Mouse (Mus musculus): Measurements from ENCODE around the gene Apaf1. TPM values are rescaled to one million over a fixed set of nuclear protein-coding genes. Genes with fewer than 3 reads are reported as not detected.

Gene Apaf1
- polyA plus RNA-seq, 1 experiment from 2014 or later: 29.1 TPM

DNA sequence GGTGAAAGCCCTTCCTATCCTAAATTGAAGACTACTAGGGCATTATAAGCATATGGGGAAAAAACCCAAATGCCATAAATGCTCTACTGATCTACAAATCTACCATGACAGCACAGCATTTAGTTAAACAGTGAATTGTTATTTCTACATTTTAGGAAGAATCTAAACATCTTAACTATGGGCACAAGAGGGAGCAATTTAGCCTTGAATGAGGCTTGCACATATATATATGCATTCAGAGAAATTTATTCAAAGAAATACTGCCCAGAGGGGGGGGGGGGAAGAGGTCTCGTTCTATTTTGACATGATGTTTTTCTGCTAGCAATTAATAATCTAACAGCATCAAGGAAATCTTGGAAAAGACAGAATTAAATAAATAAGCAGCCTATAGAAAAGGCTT is 10.8 kb downstream of the Apaf1 start:
- 0 out of 2 replicates have a peak, but pooled peaks cover 2% of the 10 kb centered on the region for H3K36me3 ChIP-seq (ENCODE audit: control insufficient read depth, insufficient read depth, low read length)
- WGBS: 69% methylated on average over 1 of the region's 1 CpGs

DNA sequence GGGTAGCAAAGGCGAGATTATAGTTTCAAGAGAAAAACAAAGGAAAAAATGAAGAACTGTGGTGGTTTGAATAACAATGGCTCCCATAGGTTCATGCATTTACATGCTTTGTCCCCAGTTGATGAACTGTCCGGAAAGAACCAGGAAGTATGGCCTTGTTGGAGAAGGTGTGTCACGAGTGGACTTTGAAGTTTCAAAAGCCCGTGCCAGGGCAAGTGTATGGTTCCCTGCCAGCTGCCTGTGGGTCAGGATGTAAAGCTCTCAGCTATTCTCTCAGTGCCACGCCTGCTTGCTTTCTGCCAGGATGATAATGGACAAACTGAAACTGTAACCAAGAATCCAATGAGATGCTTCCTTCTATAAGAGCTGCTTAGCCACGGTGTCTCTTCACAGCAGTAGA is 20.2 kb downstream of the Apaf1 start:
- H3K9ac ChIP-seq (ENCODE audit: low read length): no peak overlapping the region
- no peak overlapping the region for H3K27ac ChIP-seq (replicated peaks; ENCODE audit: low read depth, low read length)
- no peaks in the 10 kb centered on the region for H3K4me1 ChIP-seq (ENCODE audit: control insufficient read depth, insufficient read depth, low read length)
- DNase-seq (ENCODE audit: low spot score): no peak
- peaks cover 11% of the 10 kb centered on the region for H3K36me3 ChIP-seq (ENCODE audit: control insufficient read depth, insufficient read depth, low read length)
- no peaks in the 10 kb centered on the region for H3K9me3 ChIP-seq (ENCODE audit: control insufficient read depth, low read length)
- WGBS: 91% methylated on average over 6 of the region's 6 CpGs
- H3K4me2 ChIP-seq (ENCODE audit: low read depth, severe bottlenecking): no peak overlapping the region
- ATAC-seq (ENCODE audit: insufficient number of reproducible peaks, low FRiP score, low TSS enrichment, low read depth): no peak
- H3K4me3 ChIP-seq (ENCODE audit: low read depth, low read length): no peak overlapping the region
- H3K27me3 ChIP-seq (ENCODE audit: control insufficient read depth, insufficient read depth, low read length): no peaks in the 10 kb centered on the region

More for the DNA sequence above, 10.8 kb downstream of the Apaf1 start:
- no peaks in the 10 kb centered on the region for H3K4me1 ChIP-seq (ENCODE audit: control insufficient read depth, insufficient read depth, low read length)
- no peak for ATAC-seq (ENCODE audit: insufficient number of reproducible peaks, low FRiP score, low TSS enrichment, low read depth)
- DNase-seq (ENCODE audit: low spot score): no peak
- no peak overlapping the region for H3K27ac ChIP-seq (replicated peaks; ENCODE audit: low read depth, low read length)
- H3K9ac ChIP-seq (ENCODE audit: low read length): no peak overlapping the region
- H3K9me3 ChIP-seq (ENCODE audit: control insufficient read depth, low read length): no peaks in the 10 kb centered on the region
- H3K27me3 ChIP-seq (ENCODE audit: control insufficient read depth, insufficient read depth, low read length): no peaks in the 10 kb centered on the region
- H3K4me3 ChIP-seq (ENCODE audit: low read depth, low read length): no peak overlapping the region
- H3K4me2 ChIP-seq (ENCODE audit: low read depth, severe bottlenecking): no peak overlapping the region

GRCm38 (mm10) chr10:91060742-91061141 is 21.8 kb downstream of the Apaf1 start:
- ATAC-seq (ENCODE audit: insufficient number of reproducible peaks, low FRiP score, low TSS enrichment, low read depth): no peak
- 32% methylated on average over 5 of the region's 5 CpGs for WGBS
- no peaks in the 10 kb centered on the region for H3K27me3 ChIP-seq (ENCODE audit: control insufficient read depth, insufficient read depth, low read length)
- H3K9ac ChIP-seq (ENCODE audit: low read length): no peak overlapping the region
- H3K4me3 ChIP-seq (ENCODE audit: low read depth, low read length): no peak overlapping the region
- H3K36me3 ChIP-seq (ENCODE audit: control insufficient read depth, insufficient read depth, low read length): peaks cover 4% of the 10 kb centered on the region; the same call in 1 of the 2 replicates
- H3K27ac ChIP-seq (replicated peaks; ENCODE audit: low read depth, low read length): no peak overlapping the region
- no peaks in the 10 kb centered on the region for H3K4me1 ChIP-seq (ENCODE audit: control insufficient read depth, insufficient read depth, low read length)
- no peak for DNase-seq (ENCODE audit: low spot score)
- H3K9me3 ChIP-seq (ENCODE audit: control insufficient read depth, low read length): no peaks in the 10 kb centered on the region
- H3K4me2 ChIP-seq (ENCODE audit: low read depth, severe bottlenecking): no peak overlapping the region

DNA sequence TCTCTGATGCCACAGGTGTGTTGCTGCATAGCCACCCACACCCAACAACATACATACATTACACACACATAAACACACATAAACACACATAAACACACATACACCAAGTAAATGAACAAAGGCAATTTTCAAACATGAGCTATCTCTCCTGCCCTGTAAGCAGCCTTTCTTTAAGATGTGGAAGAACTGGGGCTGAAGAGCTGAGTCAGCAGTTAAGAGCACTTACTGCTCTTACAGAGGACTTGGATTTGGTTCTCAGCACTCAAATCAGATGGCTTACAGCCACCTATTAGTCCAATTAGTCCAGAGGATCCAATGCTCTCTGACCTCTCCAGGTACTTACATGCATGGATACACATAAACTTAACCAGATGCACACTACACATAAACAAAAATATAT is 29.8 kb downstream of the Apaf1 start:
- ATAC-seq (ENCODE audit: insufficient number of reproducible peaks, low FRiP score, low TSS enrichment, low read depth) (no peak), DNase-seq (ENCODE audit: low spot score) (no peak)
- Histone ChIP-seq H3K9me3 (ENCODE audit: control insufficient read depth, low read length) (no peaks in the 10 kb centered on the region), H3K4me1 (ENCODE audit: control insufficient read depth, insufficient read depth, low read length) (no peaks in the 10 kb centered on the region), H3K4me3 (ENCODE audit: low read depth, low read length) (no peak overlapping the region), H3K27me3 (ENCODE audit: control insufficient read depth, insufficient read depth, low read length) (no peaks in the 10 kb centered on the region), H3K36me3 (ENCODE audit: control insufficient read depth, insufficient read depth, low read length) (peaks cover 8% of the 10 kb centered on the region; the same call in 1 of the 2 replicates), H3K4me2 (ENCODE audit: low read depth, severe bottlenecking) (no peak overlapping the region), H3K27ac (replicated peaks; ENCODE audit: low read depth, low read length) (no peak overlapping the region), H3K9ac (ENCODE audit: low read length) (no peak overlapping the region)

DNA sequence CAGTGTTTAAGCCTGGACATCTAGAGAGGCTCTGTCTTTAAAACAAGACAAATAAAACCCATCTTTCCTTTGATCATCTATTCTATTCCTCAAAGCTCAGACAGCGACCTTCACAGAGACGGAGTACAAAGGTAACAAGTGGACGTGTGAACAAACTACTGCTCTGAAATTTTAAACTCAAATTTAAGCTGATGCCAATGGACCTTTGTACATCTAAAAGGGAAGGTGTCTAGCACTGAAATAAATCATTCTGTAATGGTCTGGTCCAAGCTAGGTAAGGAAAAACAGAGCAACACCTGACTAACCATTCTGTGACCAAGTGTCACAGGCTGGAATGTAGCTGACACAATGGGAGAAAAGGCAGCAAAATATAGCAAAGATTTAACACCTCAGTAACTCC is 31.4 kb downstream of the Apaf1 start:
- ATAC-seq (ENCODE audit: insufficient number of reproducible peaks, low FRiP score, low TSS enrichment, low read depth): no peak
- no peak overlapping the region for H3K4me2 ChIP-seq (ENCODE audit: low read depth, severe bottlenecking)
- H3K4me1 ChIP-seq (ENCODE audit: control insufficient read depth, insufficient read depth, low read length): no peaks in the 10 kb centered on the region
- H3K27me3 ChIP-seq (ENCODE audit: control insufficient read depth, insufficient read depth, low read length): no peaks in the 10 kb centered on the region
- no peak for DNase-seq (ENCODE audit: low spot score)
- WGBS: 92% methylated on average over 3 of the region's 3 CpGs
- no peak overlapping the region for H3K4me3 ChIP-seq (ENCODE audit: low read depth, low read length)
- H3K9ac ChIP-seq (ENCODE audit: low read length): no peak overlapping the region
- no peak overlapping the region for H3K27ac ChIP-seq (replicated peaks; ENCODE audit: low read depth, low read length)
- no peaks in the 10 kb centered on the region for H3K9me3 ChIP-seq (ENCODE audit: control insufficient read depth, low read length)
- H3K36me3 ChIP-seq (ENCODE audit: control insufficient read depth, insufficient read depth, low read length): peaks cover 10% of the 10 kb centered on the region; the same call in 1 of the 2 replicates

- Histone ChIP-seq H3K4me1 (ENCODE audit: control insufficient read depth, insufficient read depth, low read length) (no peaks in the 10 kb centered on the region), H3K4me2 (ENCODE audit: low read depth, severe bottlenecking) (no peak overlapping the region), H3K27ac (replicated peaks; ENCODE audit: low read depth, low read length) (no peak overlapping the region), H3K27me3 (ENCODE audit: control insufficient read depth, insufficient read depth, low read length) (no peaks in the 10 kb centered on the region), H3K9ac (ENCODE audit: low read length) (no peak overlapping the region), H3K4me3 (ENCODE audit: low read depth, low read length) (no peak overlapping the region), H3K36me3 (ENCODE audit: control insufficient read depth, insufficient read depth, low read length) (peaks cover 10% of the 10 kb centered on the region; the same call in 1 of the 2 replicates), H3K9me3 (ENCODE audit: control insufficient read depth, low read length) (no peaks in the 10 kb centered on the region)
- WGBS: 93% methylated on average over 4 of the region's 4 CpGs
- DNase-seq (ENCODE audit: low spot score): no peak
- ATAC-seq (ENCODE audit: insufficient number of reproducible peaks, low FRiP score, low TSS enrichment, low read depth): no peak
Measured at GRCm38 (mm10) chr10:91049696-91050095, 32.9 kb downstream of the Apaf1 start.

GRCm38 (mm10) chr10:91033942-91034341 is 48.6 kb downstream of the Apaf1 start:
- ATAC-seq (ENCODE audit: insufficient number of reproducible peaks, low FRiP score, low TSS enrichment, low read depth): 0 out of 2 replicates have a peak, but pooled peaks have one; percentile 31

GRCm38 (mm10) chr10:91032399-91032798 is 50.2 kb downstream of the Apaf1 start:
- Histone ChIP-seq H3K4me1 (ENCODE audit: control insufficient read depth, insufficient read depth, low read length) (no peaks in the 10 kb centered on the region), H3K9ac (ENCODE audit: low read length) (no peak overlapping the region), H3K9me3 (ENCODE audit: control insufficient read depth, low read length) (no peaks in the 10 kb centered on the region), H3K27me3 (ENCODE audit: control insufficient read depth, insufficient read depth, low read length) (no peaks in the 10 kb centered on the region), H3K4me2 (ENCODE audit: low read depth, severe bottlenecking) (no peak overlapping the region), H3K27ac (replicated peaks; ENCODE audit: low read depth, low read length) (no peak overlapping the region), H3K4me3 (ENCODE audit: low read depth, low read length) (no peak overlapping the region), H3K36me3 (ENCODE audit: control insufficient read depth, insufficient read depth, low read length) (no peaks in the 10 kb centered on the region; the same call in 1 of the 2 replicates)
- DNase-seq (ENCODE audit: low spot score) (peak; percentile 89), ATAC-seq (ENCODE audit: insufficient number of reproducible peaks, low FRiP score, low TSS enrichment, low read depth) (0 out of 2 replicates have a peak, but pooled peaks have one; percentile 35)
- WGBS: 20% methylated on average over 4 of the region's 4 CpGs

More at GRCm38 (mm10) chr10:91033942-91034341, 48.6 kb downstream of the Apaf1 start:
- no peaks in the 10 kb centered on the region for H3K27me3 ChIP-seq (ENCODE audit: control insufficient read depth, insufficient read depth, low read length)
- no peak overlapping the region for H3K4me2 ChIP-seq (ENCODE audit: low read depth, severe bottlenecking)
- no peaks in the 10 kb centered on the region for H3K9me3 ChIP-seq (ENCODE audit: control insufficient read depth, low read length)
- DNase-seq (ENCODE audit: low spot score): peak; percentile 78
- no peak overlapping the region for H3K9ac ChIP-seq (ENCODE audit: low read length)
- no peak overlapping the region for H3K27ac ChIP-seq (replicated peaks; ENCODE audit: low read depth, low read length)
- H3K4me3 ChIP-seq (ENCODE audit: low read depth, low read length): no peak overlapping the region
- WGBS: 27% methylated on average over 8 of the region's 8 CpGs
- H3K36me3 ChIP-seq (ENCODE audit: control insufficient read depth, insufficient read depth, low read length): no peaks in the 10 kb centered on the region; the same call in 1 of the 2 replicates
- H3K4me1 ChIP-seq (ENCODE audit: control insufficient read depth, insufficient read depth, low read length): no peaks in the 10 kb centered on the region

DNA sequence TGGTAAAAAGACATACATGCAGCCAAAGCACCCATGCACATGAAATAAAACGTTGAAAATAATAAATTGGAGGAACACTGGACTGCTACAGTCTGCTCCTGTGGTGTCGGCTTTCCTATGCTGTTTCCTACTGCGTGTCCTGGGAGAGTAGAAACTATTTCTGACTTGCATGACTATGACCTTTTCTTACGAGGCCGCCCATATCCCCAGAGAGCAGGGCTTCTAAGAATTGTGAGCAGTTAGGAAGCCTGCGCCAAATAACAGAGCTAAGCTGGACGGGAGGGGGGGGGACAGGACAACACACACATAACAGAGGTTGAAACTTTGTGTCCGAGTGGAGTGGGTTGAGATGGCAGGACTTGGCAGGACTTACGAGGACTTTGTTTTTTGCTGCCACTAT is 51.4 kb downstream of the Apaf1 start:
- WGBS: 87% methylated on average over 9 of the region's 9 CpGs
- no peak overlapping the region for H3K4me2 ChIP-seq (ENCODE audit: low read depth, severe bottlenecking)
- no peaks in the 10 kb centered on the region for H3K36me3 ChIP-seq (ENCODE audit: control insufficient read depth, insufficient read depth, low read length)
- H3K9ac ChIP-seq (ENCODE audit: low read length): no peak overlapping the region
- H3K4me3 ChIP-seq (ENCODE audit: low read depth, low read length): no peak overlapping the region
- no peaks in the 10 kb centered on the region for H3K27me3 ChIP-seq (ENCODE audit: control insufficient read depth, insufficient read depth, low read length)
- H3K27ac ChIP-seq (replicated peaks; ENCODE audit: low read depth, low read length): no peak overlapping the region
- ATAC-seq (ENCODE audit: insufficient number of reproducible peaks, low FRiP score, low TSS enrichment, low read depth) (no peak), DNase-seq (ENCODE audit: low spot score) (no peak)
- H3K4me1 ChIP-seq (ENCODE audit: control insufficient read depth, insufficient read depth, low read length): no peaks in the 10 kb centered on the region
- no peaks in the 10 kb centered on the region for H3K9me3 ChIP-seq (ENCODE audit: control insufficient read depth, low read length)

All from limb, embryonic 11.5 days (tissue).